Mouse (Mus musculus): ENCODE measurements around the gene Synm. TPM values are rescaled to one million over a fixed set of nuclear protein-coding genes. Genes with fewer than 3 reads are reported as not detected.

Synm gene
- polyA plus RNA-seq, 1 experiment from 2014 or later: 8.1 TPM

- ATAC-seq (ENCODE audit: insufficient read depth, low FRiP score): no peak
- Histone ChIP-seq H3K4me1 (ENCODE audit: control insufficient read depth, insufficient read depth, low read length) (peaks cover 8% of the 10 kb centered on the region; the same call in 1 of the 2 replicates), H3K9me3 (replicated peaks; ENCODE audit: control insufficient read depth, low read length) (no peaks in the 10 kb centered on the region), H3K27me3 (ENCODE audit: control insufficient read depth, insufficient read depth, low read length) (no peaks in the 10 kb centered on the region), H3K4me2 (ENCODE audit: low read depth, low read length) (peak overlapping the region; percentile 99), H3K27ac (ENCODE audit: low read length) (peak overlapping the region; percentile 86; the same call in 1 of the 2 replicates), H3K9ac (ENCODE audit: low read length) (peak overlapping the region; percentile 80), H3K4me3 (replicated peaks; ENCODE audit: low read length) (peak overlapping the region; percentile 68), H3K36me3 (ENCODE audit: control insufficient read depth, insufficient read depth, low read length) (no peaks in the 10 kb centered on the region)
- under 1% methylated on average over 19 of the region's 19 CpGs for WGBS
Measured at GRCm38 (mm10) chr7:67758506-67758857, 1.1 kb downstream of the Synm start.

- 85% methylated on average over 5 of the region's 5 CpGs for WGBS
- Histone ChIP-seq H3K4me3 (replicated peaks; ENCODE audit: low read length) (no peak overlapping the region), H3K27ac (ENCODE audit: low read length) (no peak overlapping the region), H3K4me1 (ENCODE audit: control insufficient read depth, insufficient read depth, low read length) (peaks cover 8% of the 10 kb centered on the region; the same call in 1 of the 2 replicates), H3K36me3 (ENCODE audit: control insufficient read depth, insufficient read depth, low read length) (no peaks in the 10 kb centered on the region), H3K9ac (ENCODE audit: low read length) (no peak overlapping the region), H3K4me2 (ENCODE audit: low read depth, low read length) (0 out of 2 replicates have a peak overlapping the region, but pooled peaks have one; percentile 99), H3K27me3 (ENCODE audit: control insufficient read depth, insufficient read depth, low read length) (no peaks in the 10 kb centered on the region), H3K9me3 (replicated peaks; ENCODE audit: control insufficient read depth, low read length) (no peaks in the 10 kb centered on the region)
- ATAC-seq (ENCODE audit: insufficient read depth, low FRiP score): no peak
Measured at GRCm38 (mm10) chr7:67756636-67757035, 2.9 kb downstream of the Synm start.

GRCm38 (mm10) chr7:67755366-67755765 lies 4.2 kb downstream of the Synm start:
- no peak overlapping the region for H3K4me3 ChIP-seq (replicated peaks; ENCODE audit: low read length)
- no peak for ATAC-seq (ENCODE audit: insufficient read depth, low FRiP score)
- no peak overlapping the region for H3K4me2 ChIP-seq (ENCODE audit: low read depth, low read length)
- no peaks in the 10 kb centered on the region for H3K27me3 ChIP-seq (ENCODE audit: control insufficient read depth, insufficient read depth, low read length)
- H3K4me1 ChIP-seq (ENCODE audit: control insufficient read depth, insufficient read depth, low read length): peaks cover 8% of the 10 kb centered on the region; the same call in 1 of the 2 replicates
- WGBS: 80% methylated on average over 7 of the region's 7 CpGs
- no peak overlapping the region for H3K27ac ChIP-seq (ENCODE audit: low read length)
- H3K36me3 ChIP-seq (ENCODE audit: control insufficient read depth, insufficient read depth, low read length): no peaks in the 10 kb centered on the region
- H3K9ac ChIP-seq (ENCODE audit: low read length): no peak overlapping the region
- no peaks in the 10 kb centered on the region for H3K9me3 ChIP-seq (replicated peaks; ENCODE audit: control insufficient read depth, low read length)

DNA sequence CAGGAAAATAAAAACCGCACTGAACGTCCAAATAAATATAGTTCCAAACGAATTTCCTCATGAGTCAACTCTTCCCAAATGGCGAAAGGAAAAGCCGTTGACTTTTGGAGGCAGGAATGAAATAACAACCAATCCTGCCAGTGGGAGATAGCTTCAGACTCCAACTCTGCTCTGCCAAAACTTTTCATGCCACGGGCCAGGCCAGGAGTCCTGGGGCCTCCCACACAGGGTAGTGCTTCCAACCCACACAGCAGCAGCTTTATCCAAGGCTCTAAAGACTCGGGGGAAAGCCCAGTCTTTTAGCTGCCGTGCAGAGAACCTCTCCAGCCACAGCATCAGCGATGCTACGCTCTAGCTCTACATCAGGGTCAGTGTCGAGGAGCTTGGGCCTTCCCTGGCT lies 4.9 kb downstream of the Synm start:
- peaks cover 12% of the 10 kb centered on the region; the same call in 1 of the 2 replicates for H3K4me1 ChIP-seq (ENCODE audit: control insufficient read depth, insufficient read depth, low read length)
- H3K4me3 ChIP-seq (replicated peaks; ENCODE audit: low read length): no peak overlapping the region
- no peaks in the 10 kb centered on the region for H3K36me3 ChIP-seq (ENCODE audit: control insufficient read depth, insufficient read depth, low read length)
- no peak overlapping the region for H3K27ac ChIP-seq (ENCODE audit: low read length)
- WGBS: 70% methylated on average over 11 of the region's 11 CpGs
- H3K9ac ChIP-seq (ENCODE audit: low read length): no peak overlapping the region
- no peak for ATAC-seq (ENCODE audit: insufficient read depth, low FRiP score)
- no peaks in the 10 kb centered on the region for H3K9me3 ChIP-seq (replicated peaks; ENCODE audit: control insufficient read depth, low read length)
- no peaks in the 10 kb centered on the region for H3K27me3 ChIP-seq (ENCODE audit: control insufficient read depth, insufficient read depth, low read length)
- no peak overlapping the region for H3K4me2 ChIP-seq (ENCODE audit: low read depth, low read length)

DNA sequence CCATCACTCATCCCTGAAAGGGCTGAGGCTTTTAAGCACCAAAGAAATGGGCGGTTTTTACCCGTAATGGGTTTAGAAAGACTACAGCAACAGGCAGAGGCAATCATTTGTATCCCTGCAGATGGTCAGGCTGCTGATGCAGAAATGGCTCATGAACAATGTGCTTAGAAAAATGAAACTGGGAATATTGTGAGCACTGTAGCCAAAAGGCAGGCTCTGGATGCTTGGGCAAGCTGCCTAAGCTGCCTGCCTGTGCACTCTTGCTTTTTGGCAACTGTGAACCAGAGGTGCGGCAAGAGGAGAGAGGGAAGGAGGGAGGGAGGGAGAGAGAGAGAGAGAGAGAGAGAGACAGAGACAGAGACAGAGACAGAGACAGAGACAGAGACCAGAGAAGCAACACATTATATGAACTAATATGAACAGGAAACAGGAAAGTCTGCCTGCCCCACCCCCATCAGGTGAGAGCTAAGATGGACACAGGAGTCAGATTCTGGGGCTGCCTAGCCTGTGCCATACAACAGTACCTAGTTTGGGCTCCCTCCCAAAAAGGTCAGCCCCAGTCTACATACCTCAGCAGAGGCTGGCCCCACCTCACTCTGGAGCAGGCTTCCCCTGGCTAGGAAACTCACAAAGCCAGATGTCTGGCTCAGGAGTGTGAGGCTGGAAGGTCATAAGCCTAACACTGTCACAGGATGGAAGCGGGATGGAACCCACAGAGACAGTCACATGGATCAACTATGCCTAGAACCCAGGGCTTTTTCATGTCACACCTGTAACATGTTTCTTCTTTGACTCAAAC lies 9.9 kb downstream of the Synm start:
- 48% methylated on average over 4 of the region's 4 CpGs for WGBS
- Histone ChIP-seq H3K4me2 (ENCODE audit: low read depth, low read length) (no peak overlapping the region), H3K27me3 (ENCODE audit: control insufficient read depth, insufficient read depth, low read length) (no peaks in the 10 kb centered on the region), H3K4me1 (ENCODE audit: control insufficient read depth, insufficient read depth, low read length) (peaks cover 7% of the 10 kb centered on the region; the same call in 1 of the 2 replicates), H3K9me3 (replicated peaks; ENCODE audit: control insufficient read depth, low read length) (no peaks in the 10 kb centered on the region), H3K36me3 (ENCODE audit: control insufficient read depth, insufficient read depth, low read length) (no peaks in the 10 kb centered on the region), H3K4me3 (replicated peaks; ENCODE audit: low read length) (no peak overlapping the region), H3K27ac (ENCODE audit: low read length) (no peak overlapping the region), H3K9ac (ENCODE audit: low read length) (no peak overlapping the region)
- ATAC-seq (ENCODE audit: insufficient read depth, low FRiP score): no peak

DNA sequence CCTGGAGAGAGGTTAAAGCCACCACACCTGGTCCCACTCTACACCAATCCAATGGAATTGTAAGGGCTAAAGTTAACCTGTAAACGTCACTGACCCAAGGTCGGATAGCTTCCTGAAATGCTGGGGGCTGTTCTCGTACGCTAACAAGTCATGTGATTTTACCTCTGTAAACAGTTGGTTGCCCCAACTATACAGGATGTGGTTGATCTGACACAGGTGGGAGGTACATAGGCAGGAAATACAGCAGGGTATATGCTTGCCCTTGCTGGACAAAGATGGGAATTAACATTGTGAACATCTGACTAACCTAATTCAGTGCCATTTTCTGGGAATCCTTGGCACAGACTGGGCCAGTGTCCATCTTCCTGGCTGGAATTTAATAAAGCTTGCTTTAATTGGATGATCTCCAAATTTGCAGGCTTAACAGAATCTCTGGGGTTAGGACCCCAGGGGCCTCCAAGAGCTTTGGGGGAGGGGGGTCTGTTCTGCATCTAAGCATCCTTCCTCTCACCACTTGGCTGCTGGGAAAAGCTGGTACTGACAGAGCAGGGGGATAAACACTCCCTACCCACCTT lies 11.7 kb downstream of the Synm start:
- peaks cover 7% of the 10 kb centered on the region; the same call in 1 of the 2 replicates for H3K4me1 ChIP-seq (ENCODE audit: control insufficient read depth, insufficient read depth, low read length)
- no peaks in the 10 kb centered on the region for H3K9me3 ChIP-seq (replicated peaks; ENCODE audit: control insufficient read depth, low read length)

GRCm38 (mm10) chr7:67741706-67742105 lies 17.8 kb downstream of the Synm start:
- no peaks in the 10 kb centered on the region for H3K36me3 ChIP-seq (ENCODE audit: control insufficient read depth, insufficient read depth, low read length)
- H3K4me3 ChIP-seq (replicated peaks; ENCODE audit: low read length): no peak overlapping the region

More for the DNA sequence above, 11.7 kb downstream of the Synm start:
- no peak overlapping the region for H3K4me2 ChIP-seq (ENCODE audit: low read depth, low read length)
- no peak overlapping the region for H3K4me3 ChIP-seq (replicated peaks; ENCODE audit: low read length)
- no peaks in the 10 kb centered on the region for H3K36me3 ChIP-seq (ENCODE audit: control insufficient read depth, insufficient read depth, low read length)
- no peaks in the 10 kb centered on the region for H3K27me3 ChIP-seq (ENCODE audit: control insufficient read depth, insufficient read depth, low read length)
- 77% methylated on average over 4 of the region's 4 CpGs for whole genome bisulfite sequencing
- no peak overlapping the region for H3K9ac ChIP-seq (ENCODE audit: low read length)
- ATAC-seq (ENCODE audit: insufficient read depth, low FRiP score): peak; percentile 48; the same call in 1 of the 2 replicates
- H3K27ac ChIP-seq (ENCODE audit: low read length): no peak overlapping the region

DNA sequence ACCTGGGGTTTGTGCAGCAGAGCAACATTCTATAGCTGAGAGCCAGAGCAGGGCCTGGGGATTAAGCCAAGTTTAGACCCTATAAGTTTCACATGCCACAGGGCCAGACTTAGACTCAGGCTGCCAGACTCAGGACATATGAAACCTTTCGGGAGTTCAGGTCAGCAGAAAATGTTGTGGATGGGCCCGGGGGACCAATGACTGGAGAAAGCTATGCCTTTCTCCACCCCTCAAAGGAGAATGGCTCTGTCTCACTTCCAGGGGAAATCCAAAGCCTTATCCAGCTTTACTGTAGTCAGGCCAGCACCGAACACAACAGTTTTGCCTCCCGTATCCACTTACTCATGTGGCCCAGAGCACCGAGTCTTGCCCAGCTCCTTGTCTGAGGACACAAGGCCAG lies 18.7 kb downstream of the Synm start:
- H3K4me3 ChIP-seq (replicated peaks; ENCODE audit: low read length): no peak overlapping the region
- no peaks in the 10 kb centered on the region for H3K9me3 ChIP-seq (replicated peaks; ENCODE audit: control insufficient read depth, low read length)

More at GRCm38 (mm10) chr7:67741706-67742105, 17.8 kb downstream of the Synm start:
- peak; percentile 65; the same call in 1 of the 2 replicates for ATAC-seq (ENCODE audit: insufficient read depth, low FRiP score)
- no peak overlapping the region for H3K27ac ChIP-seq (ENCODE audit: low read length)
- no peaks in the 10 kb centered on the region for H3K27me3 ChIP-seq (ENCODE audit: control insufficient read depth, insufficient read depth, low read length)
- no peak overlapping the region for H3K4me2 ChIP-seq (ENCODE audit: low read depth, low read length)
- no peak overlapping the region for H3K9ac ChIP-seq (ENCODE audit: low read length)
- no peaks in the 10 kb centered on the region for H3K9me3 ChIP-seq (replicated peaks; ENCODE audit: control insufficient read depth, low read length)
- 65% methylated on average over 7 of the region's 7 CpGs for WGBS
- 0 out of 2 replicates have a peak, but pooled peaks cover 4% of the 10 kb centered on the region for H3K4me1 ChIP-seq (ENCODE audit: control insufficient read depth, insufficient read depth, low read length)

GRCm38 (mm10) chr7:67740382-67740781 lies 19.2 kb downstream of the Synm start:
- Histone ChIP-seq H3K4me3 (replicated peaks; ENCODE audit: low read length) (no peak overlapping the region), H3K4me1 (ENCODE audit: control insufficient read depth, insufficient read depth, low read length) (0 out of 2 replicates have a peak, but pooled peaks cover 4% of the 10 kb centered on the region), H3K27me3 (ENCODE audit: control insufficient read depth, insufficient read depth, low read length) (no peaks in the 10 kb centered on the region), H3K27ac (ENCODE audit: low read length) (no peak overlapping the region), H3K9ac (ENCODE audit: low read length) (no peak overlapping the region), H3K4me2 (ENCODE audit: low read depth, low read length) (no peak overlapping the region), H3K9me3 (replicated peaks; ENCODE audit: control insufficient read depth, low read length) (no peaks in the 10 kb centered on the region), H3K36me3 (ENCODE audit: control insufficient read depth, insufficient read depth, low read length) (no peaks in the 10 kb centered on the region)
- no peak for ATAC-seq (ENCODE audit: insufficient read depth, low FRiP score)
- 83% methylated on average over 4 of the region's 4 CpGs for WGBS

More for the DNA sequence above, 18.7 kb downstream of the Synm start:
- Histone ChIP-seq H3K4me1 (ENCODE audit: control insufficient read depth, insufficient read depth, low read length) (0 out of 2 replicates have a peak, but pooled peaks cover 4% of the 10 kb centered on the region), H3K9ac (ENCODE audit: low read length) (no peak overlapping the region), H3K27me3 (ENCODE audit: control insufficient read depth, insufficient read depth, low read length) (no peaks in the 10 kb centered on the region), H3K27ac (ENCODE audit: low read length) (no peak overlapping the region), H3K36me3 (ENCODE audit: control insufficient read depth, insufficient read depth, low read length) (no peaks in the 10 kb centered on the region), H3K4me2 (ENCODE audit: low read depth, low read length) (no peak overlapping the region)
- 73% methylated on average over 5 of the region's 5 CpGs for WGBS
- no peak for ATAC-seq (ENCODE audit: insufficient read depth, low FRiP score)
